Mouse (Mus musculus): ENCODE results near the gene Sycp3.

DNA sequence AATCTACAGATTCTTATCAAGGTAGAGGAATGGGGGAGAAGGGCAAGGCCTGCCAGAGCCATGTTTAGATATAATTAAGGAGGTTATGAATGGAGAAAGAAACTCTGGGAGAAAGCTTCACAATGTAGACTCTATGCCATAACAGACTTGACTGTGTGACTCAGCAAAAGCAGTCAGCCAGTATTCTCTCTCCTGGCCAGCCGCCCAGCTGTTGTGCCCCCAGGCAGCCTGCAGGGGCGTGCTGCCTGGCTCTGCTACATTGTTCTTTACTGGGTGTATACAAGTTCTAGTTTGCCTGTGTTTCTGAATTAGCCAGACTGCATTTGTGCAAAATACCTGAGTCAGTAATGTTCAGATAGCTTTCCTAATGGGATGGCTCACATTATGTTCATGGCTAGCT is 55.1 kb downstream of the Sycp3 start:
- TF ChIP-seq CTCF (IDR thresholded peaks at IDR 0.05; ENCODE audit: low read depth): peak; percentile 49
- TF ChIP-seq EP300 (IDR thresholded peaks at IDR 0.05; ENCODE audit: low read depth): no peak
